Mouse (Mus musculus) G1E (cell line): ENCODE results near the gene Brsk2.

Experiments
- CTCF ChIP-seq: IDR thresholded peaks from 2 replicates; pipeline ENCODE4 v1.5.1; 2012; ENCODE audit warnings: low read depth, low read length, inconsistent platforms, mixed read lengths
- GATA1 ChIP-seq: IDR thresholded peaks from 2 replicates; pipeline ENCODE4 v1.6.1; 2012; ENCODE audit warnings: borderline replicate concordance, low read length, inconsistent platforms, mixed read lengths
- GATA2 ChIP-seq: IDR thresholded peaks from 2 replicates; pipeline ENCODE4 v1.6.1; 2012; ENCODE audit warnings: low read depth, low read length, inconsistent platforms, borderline replicate concordance
- TAL1 ChIP-seq: conservative IDR thresholded peaks from 2 replicates; pipeline ENCODE4 v1.6.1; 2012; ENCODE audit warnings: low read depth, low read length, inconsistent platforms, mixed read lengths

- TF ChIP-seq CTCF (no peak), TAL1 (no peak), GATA1 (no peak), GATA2 (no peak)
Observed at GRCm38 (mm10) chr7:142035048-142035811, 85.7 kb downstream of the Brsk2 start.
